Mouse (Mus musculus) left cerebral cortex, adult 2 months (tissue): ENCODE data around the gene Snrpd2. TPM values are rescaled to one million over a fixed set of nuclear protein-coding genes. Genes with fewer than 3 reads are reported as not detected.
"Not testable (repeated sequence)": the region's sequence is repeated elsewhere in the genome, so short reads cannot be mapped to it uniquely, and the experiment has no call there.

Source experiments
- DNase-seq, 2 experiments: peaks; one replicate each; pipeline ENCODE4 v3.0.0; 2021 to 2022; ENCODE audit warnings: low spot score in 2 of 2, mixed read lengths in 1 of 2; ENCODE audit errors: extremely low spot score in 1 of 2
- H3K27ac ChIP-seq: fragments of 200-600 bp; 2 replicates; pipeline ENCODE4 v1.8.1; 2022
- H3K4me3 ChIP-seq: fragments of 200-600 bp; 2 replicates; pipeline ENCODE4 v1.8.1; 2022
- CTCF ChIP-seq: fragments of 200-600 bp; IDR thresholded peaks from 2 replicates; pipeline ENCODE4 v1.8.1; 2022; ENCODE audit warnings: antibody characterized with exemption, mild to moderate bottlenecking, moderate library complexity
- intact Hi-C: fragments of 180-260 bp; cut with DNase I; formaldehyde crosslinking; loops from one replicate; pipeline ENCODE4 v1.15.1; 2025
- total RNA-seq, 2 experiments: library from RNA; stranded (reverse); gene quantifications; 2 replicates each; pipeline ENCODE4 v1.2.3; 2021

Gene Snrpd2
- total RNA-seq, 2 experiments from 2014 or later, result 69.8 to 73.3 TPM

DNA sequence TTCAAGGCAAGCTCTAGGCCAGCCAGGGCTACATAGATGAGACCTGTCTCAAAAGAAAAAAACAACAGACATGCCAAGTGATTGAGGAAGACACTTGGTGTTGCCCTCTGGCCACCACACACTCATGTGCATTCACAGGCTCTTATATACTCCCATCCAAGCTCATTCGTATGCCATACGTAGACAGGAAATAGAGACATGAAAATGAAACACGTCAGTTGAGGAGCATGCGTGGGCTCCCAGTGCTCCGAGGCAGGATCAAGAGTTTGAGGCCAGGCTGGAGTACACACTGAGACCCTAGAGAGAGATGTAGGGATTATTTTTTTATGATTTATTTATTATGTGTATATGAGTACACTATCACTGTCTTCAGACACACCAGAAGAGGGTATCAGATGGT, 20.1 kb upstream of the Snrpd2 start:
- DNase-seq, result no peak
- no peak for TF ChIP-seq CTCF
- Histone ChIP-seq H3K27ac (no peak overlapping the region), H3K4me3 (no peak overlapping the region)
- intact Hi-C loops, result no loop called here

DNA sequence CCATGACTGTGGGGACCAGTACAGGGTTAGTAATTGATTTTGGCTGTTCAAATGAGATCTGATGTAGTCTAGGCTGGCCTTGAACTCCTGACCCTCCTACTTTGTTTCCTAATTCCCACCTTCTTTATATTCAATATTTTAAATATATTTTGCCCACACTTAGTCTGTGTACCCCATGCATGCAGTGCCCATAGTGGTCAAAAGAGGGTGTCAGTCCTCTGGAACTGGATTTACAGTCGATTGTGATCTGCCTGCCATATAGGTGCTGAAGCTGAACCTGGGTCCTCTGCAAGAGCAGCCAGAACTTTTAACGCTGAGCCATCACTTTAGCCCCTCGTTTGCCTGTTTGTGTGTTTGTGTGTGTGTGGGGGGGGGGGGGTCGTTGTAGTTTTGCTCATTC, 18.9 kb upstream of the Snrpd2 start:
- no peak for DNase-seq
- intact Hi-C loops, result no loop called here
- peak; percentile 35 for TF ChIP-seq CTCF
- peak overlapping the region; percentile 95 for H3K27ac ChIP-seq
- peak overlapping the region; percentile 45 for H3K4me3 ChIP-seq

DNA sequence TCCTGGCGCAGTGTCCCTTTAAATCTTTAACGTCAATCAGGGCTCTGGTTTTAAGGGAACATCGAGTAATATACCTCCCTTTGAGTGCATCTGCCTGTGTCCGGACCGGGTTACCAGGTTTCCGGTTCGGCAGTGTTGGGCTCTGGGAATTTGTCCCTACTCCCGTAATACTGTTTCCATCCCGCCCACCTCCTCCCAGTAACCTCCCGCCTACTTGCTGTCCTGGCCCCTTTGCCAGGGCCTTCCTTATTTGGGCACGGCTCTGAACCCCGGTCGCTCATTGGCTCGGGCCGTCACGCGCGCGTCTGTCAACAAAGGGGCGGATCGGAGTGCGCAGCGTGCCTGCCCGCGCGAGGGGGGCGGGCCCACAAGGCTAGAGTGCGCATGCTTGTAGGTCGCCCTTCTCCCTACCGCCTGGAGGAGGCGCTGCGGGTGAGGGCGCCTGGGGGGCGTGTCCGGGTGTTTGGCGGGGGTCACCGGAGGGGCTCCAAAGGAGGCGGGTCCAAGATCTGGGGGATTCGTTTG, 18.1 kb upstream of the Snrpd2 start:
- peak; percentile 94 to 96 for DNase-seq
- intact Hi-C loops, result no loop called here
- Histone ChIP-seq H3K27ac (peak overlapping the region; percentile 95), H3K4me3 (peak overlapping the region; percentile 45)
- peak; percentile 90 for TF ChIP-seq CTCF

DNA sequence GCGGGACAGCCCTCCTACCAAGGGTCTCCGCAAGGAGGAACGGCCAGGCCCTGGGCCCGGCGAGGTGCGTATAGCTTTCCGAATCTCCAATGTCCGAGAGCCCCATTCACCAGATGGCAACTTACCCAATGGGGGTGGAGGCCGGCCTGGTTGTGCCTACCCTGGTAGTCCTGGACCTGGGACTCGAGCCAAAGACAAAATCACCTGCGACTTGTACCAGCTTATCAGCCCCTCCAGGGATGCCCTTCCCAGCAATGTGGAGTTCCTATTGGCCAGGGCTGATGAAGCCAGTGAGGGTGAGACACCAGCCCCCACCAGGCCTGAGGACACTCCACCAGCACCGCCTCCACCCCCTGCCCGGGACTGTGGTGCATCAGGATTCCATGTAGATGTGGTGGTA, 13.4 kb upstream of the Snrpd2 start:
- Histone ChIP-seq H3K4me3 (no peak overlapping the region), H3K27ac (peak overlapping the region; percentile 61)
- intact Hi-C loops, result no loop called here
- DNase-seq, result no peak
- TF ChIP-seq CTCF, result no peak

DNA sequence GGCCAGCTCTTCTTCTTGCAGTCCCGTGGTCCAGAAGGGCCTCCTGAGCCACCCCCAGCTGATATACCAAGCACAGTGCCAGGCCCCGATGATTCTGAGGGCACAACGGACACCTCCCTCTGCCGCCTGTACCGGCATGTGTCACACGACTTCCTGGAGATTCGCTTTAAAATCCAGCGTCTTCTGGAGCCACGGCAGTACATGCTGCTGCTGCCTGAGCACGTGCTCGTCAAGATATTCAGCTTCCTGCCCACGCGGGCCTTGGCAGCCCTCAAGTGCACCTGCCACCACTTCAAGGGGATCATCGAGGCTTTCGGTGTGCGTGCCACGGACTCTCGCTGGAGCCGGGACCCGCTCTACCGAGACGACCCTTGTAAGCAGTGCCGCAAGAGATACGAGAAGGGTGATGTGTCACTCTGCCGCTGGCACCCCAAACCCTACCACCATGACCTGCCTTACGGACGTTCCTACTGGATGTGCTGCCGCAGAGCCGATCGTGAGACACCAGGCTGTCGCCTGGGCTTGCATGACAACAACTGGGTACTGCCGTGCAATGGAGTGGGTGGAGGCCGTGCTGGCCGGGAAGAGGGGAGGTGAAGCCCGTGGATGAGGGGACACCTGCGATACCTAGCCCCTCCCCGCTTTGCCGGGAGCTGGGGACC, 12.7 kb upstream of the Snrpd2 start:
- Histone ChIP-seq H3K4me3 (no peak overlapping the region), H3K27ac (peak overlapping the region; percentile 61)
- no peak for TF ChIP-seq CTCF
- intact Hi-C loops, result no loop called here
- DNase-seq, result peak in 1 of 2 experiments; percentile 49

DNA sequence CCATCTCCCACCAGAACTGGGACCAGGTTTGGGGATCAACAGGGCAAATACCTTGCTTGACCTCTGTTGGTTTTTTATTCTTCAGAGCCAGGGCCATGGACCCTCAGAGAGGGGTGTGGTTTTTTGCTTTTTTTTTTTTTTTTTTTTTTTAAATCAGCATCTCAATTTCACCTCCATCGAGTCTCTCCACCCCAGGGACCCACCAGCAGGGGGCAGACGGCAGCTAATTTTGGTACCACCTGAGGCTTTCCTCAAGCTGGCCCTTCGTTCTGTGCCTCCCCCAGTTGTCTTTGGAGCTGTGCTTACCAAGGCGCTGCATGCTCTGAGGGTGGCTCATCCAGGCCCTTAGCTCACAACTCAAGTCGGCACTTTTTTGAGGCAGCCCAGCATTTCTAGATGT, 12.1 kb upstream of the Snrpd2 start:
- intact Hi-C loops, result no loop called here
- peak overlapping the region; percentile 61; the same call in 1 of the 2 replicates for H3K27ac ChIP-seq
- peak in 1 of 2 experiments; percentile 65 for DNase-seq
- H3K4me3 ChIP-seq, result no peak overlapping the region
- peak; percentile 57 for TF ChIP-seq CTCF

DNA sequence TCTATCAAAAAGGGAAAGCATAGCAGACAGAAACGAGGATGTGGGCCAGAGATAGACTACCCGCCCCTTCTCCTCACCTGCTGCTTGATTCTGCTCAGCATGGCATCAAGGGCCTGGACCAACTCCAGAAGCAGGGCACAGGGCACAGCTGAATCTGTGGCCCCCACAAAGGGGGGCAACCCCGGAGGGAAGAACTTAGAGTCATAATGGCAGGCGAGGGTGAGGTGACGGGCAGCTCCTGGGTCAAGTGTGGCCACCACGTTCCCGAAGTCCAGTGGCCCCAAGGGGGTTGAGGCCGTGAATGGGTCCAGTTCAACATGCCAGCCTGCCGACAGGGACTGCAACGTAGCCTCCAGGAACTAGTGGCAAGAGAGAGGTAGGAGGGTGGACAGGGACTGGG, 2.7 kb upstream of the Snrpd2 start:
- no peak overlapping the region for H3K27ac ChIP-seq
- DNase-seq, result no peak
- TF ChIP-seq CTCF, result no peak
- intact Hi-C loops, result no loop called here
- H3K4me3 ChIP-seq, result no peak overlapping the region

DNA sequence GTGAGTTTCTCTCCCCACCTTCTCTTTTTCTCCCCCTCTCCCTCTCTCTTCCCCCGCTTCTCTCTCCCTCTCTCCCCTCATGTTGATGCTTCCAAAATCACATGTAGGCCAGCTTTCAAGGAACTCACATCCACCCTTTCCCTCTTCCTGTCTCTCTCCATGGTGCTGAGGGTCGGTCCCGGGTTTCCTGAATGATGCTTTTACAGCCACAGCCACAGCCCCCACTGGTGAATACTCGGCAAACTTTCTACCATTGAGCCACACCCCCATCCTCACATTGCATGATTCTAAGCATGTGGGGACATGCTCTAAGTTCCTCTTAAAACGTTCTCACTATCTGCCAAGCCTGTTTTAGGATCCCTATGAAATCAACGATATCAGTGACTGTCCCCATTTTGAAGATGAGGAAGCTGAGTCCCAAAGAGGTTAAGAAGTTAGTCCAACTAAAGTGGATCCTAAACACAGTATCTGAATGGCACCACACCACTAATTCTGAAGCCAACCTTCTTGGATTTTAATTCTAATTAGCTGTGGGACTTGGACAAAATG, 2.0 kb upstream of the Snrpd2 start:
- H3K4me3 ChIP-seq, result peak overlapping the region; percentile 65
- intact Hi-C loops, result no loop called here
- DNase-seq, result no peak
- no peak overlapping the region for H3K27ac ChIP-seq
- TF ChIP-seq CTCF, result no peak

DNA sequence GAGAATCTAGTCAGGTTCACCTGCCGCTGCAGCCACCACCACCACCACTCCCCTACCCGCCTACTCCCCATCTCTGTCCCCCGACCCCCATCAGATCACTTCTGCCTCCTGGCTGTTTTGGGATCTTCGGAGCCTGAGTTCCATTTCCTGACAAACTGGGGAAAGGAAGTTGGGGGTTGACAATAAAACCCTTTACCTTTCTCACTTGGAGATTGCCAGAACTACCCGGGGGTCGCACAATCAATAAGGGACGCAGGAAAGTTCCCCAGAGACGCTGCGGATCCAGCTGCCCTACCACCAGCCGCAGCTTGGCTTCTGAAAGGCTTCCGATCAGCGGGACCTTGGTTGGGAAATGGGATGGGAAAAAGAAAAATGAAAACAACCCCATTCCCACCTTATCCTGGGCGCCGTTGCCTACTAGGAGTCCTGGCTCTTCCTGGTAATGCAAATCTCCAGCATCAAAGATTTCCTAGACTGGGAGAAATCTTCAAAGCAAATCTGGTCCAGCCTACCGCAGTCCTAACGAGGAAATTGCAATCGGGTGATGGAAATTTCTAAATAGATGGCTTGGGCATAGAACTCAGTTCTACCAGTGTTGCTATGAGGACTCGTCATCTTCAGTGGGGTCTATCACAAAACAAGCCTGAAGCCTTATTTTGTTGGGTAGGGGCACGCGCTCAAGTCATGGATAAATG, 1.2 kb upstream of the Snrpd2 start:
- H3K27ac ChIP-seq, result peak overlapping the region; percentile 88
- no peak for DNase-seq
- intact Hi-C loops, result no loop called here
- peak overlapping the region; percentile 65 for H3K4me3 ChIP-seq
- no peak; the same call in 1 of the 2 replicates for TF ChIP-seq CTCF

DNA sequence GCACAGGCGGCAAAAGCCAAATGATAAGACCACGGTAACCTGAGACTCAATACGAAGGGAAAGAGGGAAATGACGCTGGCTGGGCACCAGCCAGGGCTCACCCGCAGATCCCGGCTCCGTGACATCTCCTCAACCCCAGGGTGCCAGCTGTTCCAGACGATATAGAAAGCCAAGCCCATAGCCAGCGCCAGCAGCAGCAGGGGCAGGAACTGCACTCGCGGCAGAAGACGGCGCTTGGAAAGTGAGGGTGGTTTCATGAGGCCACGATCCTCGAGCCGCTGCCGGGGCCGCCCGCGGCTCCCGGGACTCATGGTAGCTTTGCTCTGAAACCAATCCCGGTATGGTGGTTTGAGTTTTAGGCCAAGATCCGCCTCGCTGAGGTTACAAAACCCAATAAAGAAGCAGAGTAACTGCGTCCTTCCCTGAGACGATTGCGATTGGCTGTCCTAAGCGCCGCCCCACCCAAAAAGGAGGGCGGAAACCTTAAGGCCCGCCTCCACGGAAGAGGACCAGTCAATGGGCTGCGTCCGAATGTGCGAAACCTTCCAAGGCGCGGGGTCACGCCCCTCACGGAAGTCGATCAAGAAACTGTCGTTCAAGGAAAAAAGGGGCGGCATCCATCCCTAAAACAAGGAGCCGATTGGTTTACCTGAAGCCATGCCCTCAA, 514 bp upstream of the Snrpd2 start, which contains the start of gene Qpctl:
TSS of gene Qpctl (minus strand) at position 417 of the 667 bp plus-strand sequence.
- peak within 1 kb of the TSS; percentile 65 for H3K4me3 ChIP-seq
- peak within 1 kb of the TSS; percentile 88 for H3K27ac ChIP-seq
- intact Hi-C loops, result no loop called here
- peak; percentile 95 to 98 for DNase-seq
- no peak; the same call in 1 of the 2 replicates for TF ChIP-seq CTCF

DNA sequence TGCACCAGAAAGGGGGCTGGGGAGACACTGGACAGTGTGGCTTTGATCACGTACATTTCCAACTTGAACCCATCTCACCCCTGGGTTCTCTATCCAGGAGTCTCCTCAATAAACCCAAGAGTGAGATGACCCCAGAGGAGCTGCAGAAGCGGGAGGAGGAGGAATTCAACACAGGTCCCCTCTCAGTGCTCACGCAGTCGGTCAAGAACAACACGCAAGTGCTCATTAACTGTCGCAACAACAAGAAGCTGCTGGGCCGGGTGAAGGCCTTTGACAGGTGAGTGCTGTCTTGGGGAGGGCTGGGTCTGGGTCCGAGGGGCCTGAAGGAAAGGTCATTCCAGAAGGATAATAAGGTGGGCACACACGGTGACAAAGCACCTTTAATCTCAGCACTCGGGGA, 1.6 kb downstream of the Snrpd2 start:
- H3K27ac ChIP-seq, intact Hi-C loops, DNase-seq, H3K4me3 ChIP-seq: not testable (repeated sequence)

DNA sequence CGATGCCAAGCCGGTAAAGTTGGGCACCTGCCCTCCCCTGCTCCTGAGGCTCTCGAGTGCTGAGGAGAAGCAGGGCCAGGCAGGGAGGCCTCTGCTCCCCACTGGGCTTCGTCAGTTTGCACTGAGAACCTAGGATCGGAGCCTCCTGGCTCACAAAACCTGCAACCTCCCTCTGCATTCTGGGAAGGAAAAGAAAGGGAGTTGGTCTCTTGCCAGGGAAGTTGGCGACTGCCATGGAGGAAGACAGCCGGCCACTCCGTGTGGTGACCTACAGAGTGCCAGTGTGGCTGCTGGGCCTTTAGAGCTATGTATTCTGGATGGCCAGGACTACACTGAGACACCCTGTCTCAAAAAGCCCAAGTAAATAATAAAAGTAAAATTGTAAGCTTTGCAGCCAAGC, 5.3 kb downstream of the Snrpd2 start:
- TF ChIP-seq CTCF, result no peak
- DNase-seq, result no peak
- intact Hi-C loops, result no loop called here
- Histone ChIP-seq H3K27ac (no peak overlapping the region), H3K4me3 (no peak overlapping the region)
